Mouse (Mus musculus) cerebral cortex, adult 2 months (tissue): ENCODE results near the gene Irgq.

Experiments
- WGBS: fragments of 180-500 bp; shearing (Covaris S2); methylation state at CpG from one replicate; pipeline ENCODE4 v1.1.7; 2018; 5-methylcytosine and 5-hydroxymethylcytosine counted together

Irgq gene

GRCm38 (mm10) chr7:24546634-24547389 lies 16.3 kb downstream of the Irgq start:
- WGBS, result under 1% methylated on average over 57 of the region's 57 CpGs

GRCm38 (mm10) chr7:24547534-24548036 lies 17.1 kb downstream of the Irgq start:
- 15% methylated on average over 13 of the region's 13 CpGs for WGBS

- WGBS, result 86% methylated on average over 12 of the region's 12 CpGs
These were observed 21.7 kb downstream of the Irgq start for GRCm38 (mm10) chr7:24551985-24552759.

GRCm38 (mm10) chr7:24555786-24556185 lies 25.3 kb downstream of the Irgq start:
- 94% methylated on average over 10 of the region's 10 CpGs for WGBS

- 93% methylated on average over 4 of the region's 4 CpGs for WGBS
These were observed 31.0 kb downstream of the Irgq start for GRCm38 (mm10) chr7:24561450-24561849.

GRCm38 (mm10) chr7:24563191-24563836 lies 32.8 kb downstream of the Irgq start:
- WGBS, result 91% methylated on average over 8 of the region's 8 CpGs

GRCm38 (mm10) chr7:24563837-24564206 lies 33.3 kb downstream of the Irgq start:
- WGBS, result 91% methylated on average over 4 of the region's 4 CpGs

- 65% methylated on average over 6 of the region's 6 CpGs for WGBS
These were observed 34.2 kb downstream of the Irgq start for GRCm38 (mm10) chr7:24564607-24565265.

- 92% methylated on average over 11 of the region's 11 CpGs for WGBS
These were observed 35.1 kb downstream of the Irgq start for GRCm38 (mm10) chr7:24565627-24566026.

- WGBS, result 96% methylated on average over 9 of the region's 9 CpGs
These were observed 35.7 kb downstream of the Irgq start for GRCm38 (mm10) chr7:24566206-24566605.

- WGBS, result 69% methylated on average over 4 of the region's 4 CpGs
These were observed 38.0 kb downstream of the Irgq start for GRCm38 (mm10) chr7:24568512-24568911.

GRCm38 (mm10) chr7:24571071-24571470 lies 40.6 kb downstream of the Irgq start:
- WGBS, result 89% methylated on average over 4 of the region's 4 CpGs

- 64% methylated on average over 5 of the region's 5 CpGs for WGBS
These were observed 42.0 kb downstream of the Irgq start for GRCm38 (mm10) chr7:24572455-24572854.

GRCm38 (mm10) chr7:24574224-24574796 lies 43.8 kb downstream of the Irgq start:
- WGBS, result 66% methylated on average over 12 of the region's 12 CpGs

- WGBS, result 94% methylated on average over 10 of the region's 10 CpGs
These were observed 47.3 kb downstream of the Irgq start for GRCm38 (mm10) chr7:24577811-24578210.

GRCm38 (mm10) chr7:24584876-24585275 lies 54.4 kb downstream of the Irgq start:
- WGBS, result 88% methylated on average over 6 of the region's 6 CpGs

- WGBS, result 59% methylated on average over 16 of the region's 16 CpGs
These were observed 55.5 kb downstream of the Irgq start for GRCm38 (mm10) chr7:24585995-24586394.

- 7% methylated on average over 8 of the region's 8 CpGs for WGBS
These were observed 56.3 kb downstream of the Irgq start for GRCm38 (mm10) chr7:24586828-24587227.

- WGBS, result 7% methylated on average over 30 of the region's 30 CpGs
These were observed 57.0 kb downstream of the Irgq start, which contains the start of the genes Ethe1 and Zfp575 for GRCm38 (mm10) chr7:24587330-24588105. TSS of gene Ethe1 (plus strand) at chr7:24587543. TSS of gene Zfp575 (minus strand) at chr7:24587641.
